Mouse (Mus musculus) kidney, postnatal 36 days (tissue): ENCODE data around the gene Qsox2.
A peak's percentile ranks its signal among the peaks of the same experiment; 100 is the strongest.

Experiments used
- DNase-seq, 2 experiments: peaks; one replicate each; pipeline ENCODE4 v3.0.0; 2021 to 2022; ENCODE audit warnings: mixed read lengths in 2 of 2

Qsox2 gene

DNA sequence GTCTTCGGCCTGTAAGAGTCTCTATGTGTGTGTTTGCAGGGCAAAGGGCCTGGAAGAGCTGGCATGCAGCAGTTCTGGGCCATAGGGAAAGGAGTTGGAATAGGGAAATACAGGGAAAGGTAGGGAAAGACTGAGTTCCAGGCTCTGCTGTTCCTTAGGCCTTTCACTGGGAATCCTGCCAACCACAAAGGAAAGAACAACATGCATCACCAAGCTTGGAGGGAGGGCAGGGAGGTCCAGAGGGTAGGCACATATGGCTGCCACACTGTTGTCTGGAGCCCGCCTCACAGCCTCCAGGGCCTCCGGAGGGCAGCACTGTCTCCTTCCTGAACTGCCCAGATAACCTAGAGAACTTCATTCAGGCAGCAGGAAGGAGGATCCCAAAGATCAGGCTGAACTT is 13.4 kb downstream of the Qsox2 start:
- no peak for DNase-seq

DNA sequence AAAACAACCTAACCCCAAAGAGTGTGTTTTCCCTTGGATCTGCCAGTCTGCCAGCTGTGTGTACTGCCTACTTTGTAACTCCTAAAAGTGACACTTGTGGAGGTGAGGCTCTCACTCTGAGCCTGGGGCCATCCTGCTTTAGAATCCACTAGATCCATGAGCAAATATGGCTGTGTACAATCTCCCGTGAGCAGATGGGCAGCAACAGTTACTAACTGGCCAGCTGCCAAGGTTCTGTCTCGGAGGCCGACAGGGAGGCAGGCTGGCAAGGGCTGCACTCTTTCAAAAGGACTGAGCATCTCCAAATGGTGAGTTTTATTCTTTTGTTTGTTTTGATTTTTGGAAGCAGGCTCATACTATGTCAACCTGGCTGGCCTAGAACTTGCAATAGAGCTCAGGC is 22.8 kb downstream of the Qsox2 start:
- no peak for DNase-seq

DNA sequence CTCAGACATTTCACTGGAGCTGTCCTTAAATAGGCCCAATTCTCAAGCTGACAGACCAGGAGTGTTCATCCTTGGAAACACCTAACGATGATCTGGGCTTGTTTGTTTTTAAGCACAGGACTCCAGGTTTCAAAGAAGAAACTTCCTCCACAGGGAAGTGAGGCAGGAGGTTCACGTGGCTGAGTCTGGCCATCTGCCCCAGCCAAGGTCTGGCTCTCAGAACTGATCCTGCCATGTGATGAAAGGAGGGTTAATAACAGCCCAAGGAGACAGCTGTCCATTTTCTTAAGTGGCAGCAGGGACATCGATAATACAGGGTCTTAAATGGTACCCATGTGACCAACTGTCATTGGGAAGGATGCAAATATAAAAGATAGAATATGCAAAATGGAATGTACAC is 27.8 kb downstream of the Qsox2 start:
- no peak for DNase-seq

DNA sequence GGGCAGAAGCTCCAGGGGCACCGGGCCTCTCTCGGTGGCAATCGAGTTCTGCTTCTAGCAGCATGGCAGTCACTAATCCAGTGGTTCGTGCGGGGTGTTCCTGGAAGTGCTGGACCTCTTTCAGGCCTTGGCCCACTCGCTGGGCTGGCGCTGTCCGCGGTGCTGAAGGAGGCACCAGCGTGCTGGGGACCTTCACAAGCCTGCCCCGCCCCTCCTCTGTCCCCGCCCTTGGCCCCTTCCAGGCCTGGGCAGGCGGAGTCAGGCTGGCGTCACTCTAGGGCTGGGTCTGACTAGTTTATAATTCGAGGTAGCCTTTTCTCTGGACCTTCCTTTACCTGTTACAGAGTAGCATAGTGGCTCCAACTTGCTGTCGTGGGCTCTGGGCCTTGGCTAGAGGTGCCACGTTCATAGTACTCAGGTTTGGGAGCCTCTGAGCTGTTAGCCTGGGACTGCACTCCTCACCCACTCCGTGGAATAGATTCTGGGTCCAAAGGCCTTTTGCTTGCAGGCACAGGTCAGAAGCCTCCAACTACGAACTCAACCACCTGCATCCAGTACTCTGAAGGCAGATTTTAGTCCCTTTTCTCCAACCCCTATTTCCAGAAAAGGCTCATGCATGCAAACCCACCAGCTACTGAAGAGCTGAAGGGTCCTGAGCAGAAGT is 29.1 kb downstream of the Qsox2 start, which contains the start of gene Lhx3:
TSS of gene Lhx3 (minus strand) at position 164 of the 664 bp plus-strand sequence.
- DNase-seq, result peak; percentile 89 to 97

DNA sequence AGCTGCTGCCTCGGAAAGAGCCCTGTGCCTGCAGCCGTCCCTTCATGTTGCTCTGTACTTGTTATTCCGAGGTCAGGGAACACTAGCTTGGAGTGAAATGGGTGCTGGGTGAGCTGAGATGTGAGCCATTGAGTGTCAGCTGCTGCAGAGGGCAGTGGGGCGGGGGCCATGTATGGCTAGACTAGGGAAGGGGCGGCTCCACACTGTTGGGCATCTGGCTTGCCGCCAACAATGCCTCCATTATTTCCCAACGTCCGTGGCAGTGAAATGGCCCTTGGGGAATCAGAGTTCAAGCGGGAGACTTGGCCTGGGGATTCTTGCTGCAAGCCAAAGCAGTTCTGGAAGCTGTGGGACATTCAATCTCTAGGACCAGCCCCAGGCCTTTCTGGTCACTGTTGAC is 29.8 kb downstream of the Qsox2 start:
- DNase-seq, result no peak

DNA sequence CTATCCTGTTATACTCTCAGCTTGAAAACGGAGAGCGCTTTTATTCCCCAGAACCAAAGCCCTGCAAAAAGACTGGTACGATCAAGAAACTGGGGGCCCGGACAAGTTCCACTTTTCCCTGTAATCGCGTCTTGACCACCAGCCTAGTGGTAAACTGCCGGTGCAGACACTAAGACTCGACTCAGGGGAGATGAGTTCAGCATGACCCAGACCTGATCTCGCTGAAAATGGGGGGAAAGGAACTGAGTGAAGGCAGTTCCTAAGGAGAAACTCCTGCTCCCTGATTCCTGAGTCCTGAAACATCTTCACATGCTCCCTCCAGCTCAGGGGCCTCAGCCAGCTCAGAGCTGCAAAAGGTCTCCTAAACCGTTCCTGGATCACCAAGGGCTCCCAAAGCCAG is 31.6 kb downstream of the Qsox2 start:
- no peak for DNase-seq

DNA sequence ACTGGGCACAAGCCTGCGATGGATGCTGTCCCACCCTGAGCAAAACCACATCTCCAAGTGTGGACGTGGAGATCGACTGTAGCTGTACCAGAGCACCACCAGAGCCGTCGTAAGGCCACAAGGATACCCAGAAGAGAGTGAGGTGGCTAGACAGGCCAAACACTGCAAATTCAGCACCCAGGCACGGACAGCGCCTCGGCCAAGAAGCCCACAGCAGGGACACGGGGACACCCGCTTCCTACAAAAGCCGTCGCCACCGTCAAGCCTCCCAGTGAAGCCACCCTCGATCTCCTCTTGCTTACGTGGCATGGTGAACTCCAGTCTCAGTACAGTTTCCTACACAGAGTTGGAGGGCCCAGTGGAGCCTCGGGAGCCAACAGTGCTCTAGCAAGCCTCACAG is 32.2 kb downstream of the Qsox2 start:
- DNase-seq, result peak in 1 of 2 experiments; percentile 52

DNA sequence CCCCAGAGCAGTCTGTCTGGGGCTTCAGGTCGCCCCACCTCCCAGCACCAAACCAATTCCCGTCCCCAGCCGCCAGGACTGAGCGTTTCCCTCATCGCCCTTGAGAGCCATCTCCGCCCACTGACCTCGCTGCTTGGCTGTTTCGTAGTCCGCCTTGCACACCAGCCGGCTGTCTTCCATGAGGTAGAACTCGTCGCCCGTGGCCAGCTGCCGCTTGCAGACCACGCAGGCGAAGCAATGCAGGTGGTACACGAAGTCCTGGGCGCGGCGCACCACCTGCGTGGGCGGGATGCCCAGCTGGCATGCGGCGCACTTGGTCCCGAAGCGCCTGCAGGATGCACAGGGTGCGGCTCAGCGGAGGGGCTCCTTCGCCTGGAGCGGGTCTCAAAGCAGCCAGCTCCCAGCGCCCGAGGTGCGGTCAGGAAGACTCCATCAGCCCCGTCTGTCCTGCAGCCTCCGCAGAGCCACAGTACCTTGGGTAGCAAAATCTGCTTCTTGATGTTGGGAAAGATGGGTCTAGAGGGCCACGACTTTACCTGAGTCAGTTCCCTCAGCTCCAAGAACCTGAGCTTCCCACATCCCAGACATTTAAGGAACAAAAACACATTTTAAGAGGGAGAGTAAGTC is 34.4 kb downstream of the Qsox2 start:
- DNase-seq, result no peak

DNA sequence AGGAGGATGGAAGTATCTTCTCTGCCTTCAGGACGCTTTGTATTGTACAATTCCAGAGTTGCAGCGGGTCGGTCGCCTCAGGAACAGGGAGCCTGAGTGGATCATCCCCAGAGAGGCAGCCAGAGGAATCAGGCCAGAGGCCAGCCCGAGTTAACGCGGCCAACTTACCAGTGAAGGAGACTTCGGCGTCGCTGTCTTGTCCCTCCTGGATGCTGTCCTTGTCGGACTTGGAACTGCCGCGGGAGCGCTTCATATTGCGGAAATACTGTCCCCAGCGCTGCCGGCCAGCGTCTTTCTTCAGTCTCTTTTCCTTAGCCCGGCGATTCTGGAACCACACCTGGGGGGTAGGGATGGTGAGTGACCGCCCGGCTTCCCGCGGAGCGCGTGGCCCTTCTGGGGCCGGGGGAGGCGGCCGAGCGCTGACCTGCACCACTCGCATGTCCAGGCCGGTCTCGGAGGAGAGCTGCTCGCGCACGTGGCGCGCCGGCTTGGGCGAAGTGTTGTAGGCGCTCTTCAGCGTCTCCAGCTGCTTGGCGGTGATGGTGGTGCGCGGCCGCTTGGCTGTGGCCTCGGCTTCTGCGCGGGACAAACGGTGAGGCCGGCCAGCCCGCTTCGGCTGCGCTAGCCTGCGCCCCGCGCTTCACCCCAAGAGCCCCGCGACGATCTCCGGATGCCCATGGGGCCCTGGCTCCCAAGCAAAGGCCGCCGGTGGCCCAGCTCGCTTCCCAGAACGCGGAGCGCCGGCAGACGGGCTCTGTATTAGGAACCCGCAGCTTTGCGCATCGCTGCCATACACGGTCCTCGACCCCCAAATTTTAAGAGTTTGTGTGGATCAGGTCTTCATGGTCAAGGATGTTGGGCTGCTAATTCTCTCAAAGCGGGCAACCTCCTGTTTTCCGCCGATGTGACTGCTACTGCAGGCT is 35.1 kb downstream of the Qsox2 start:
- DNase-seq, result no peak

DNA sequence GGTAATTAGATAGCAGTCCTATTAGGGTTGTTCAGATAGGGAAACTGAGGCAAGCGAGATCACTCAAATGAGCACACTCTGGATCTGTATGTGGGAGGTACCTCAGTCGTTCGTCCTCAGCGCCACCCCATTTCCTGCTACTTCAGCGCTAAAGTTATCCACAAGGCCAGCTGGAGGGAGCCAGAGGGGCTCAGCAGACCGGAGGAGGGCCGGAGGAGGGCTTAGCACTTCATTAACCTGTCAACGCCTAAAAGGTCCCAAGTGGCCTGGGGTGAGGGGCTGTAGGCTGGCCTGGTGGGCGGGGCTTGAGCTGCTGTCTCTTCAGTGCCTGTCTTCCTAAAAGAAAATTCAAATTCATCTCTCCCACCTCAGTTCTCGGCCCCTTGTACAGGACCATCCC is 38.8 kb downstream of the Qsox2 start:
- no peak for DNase-seq

DNA sequence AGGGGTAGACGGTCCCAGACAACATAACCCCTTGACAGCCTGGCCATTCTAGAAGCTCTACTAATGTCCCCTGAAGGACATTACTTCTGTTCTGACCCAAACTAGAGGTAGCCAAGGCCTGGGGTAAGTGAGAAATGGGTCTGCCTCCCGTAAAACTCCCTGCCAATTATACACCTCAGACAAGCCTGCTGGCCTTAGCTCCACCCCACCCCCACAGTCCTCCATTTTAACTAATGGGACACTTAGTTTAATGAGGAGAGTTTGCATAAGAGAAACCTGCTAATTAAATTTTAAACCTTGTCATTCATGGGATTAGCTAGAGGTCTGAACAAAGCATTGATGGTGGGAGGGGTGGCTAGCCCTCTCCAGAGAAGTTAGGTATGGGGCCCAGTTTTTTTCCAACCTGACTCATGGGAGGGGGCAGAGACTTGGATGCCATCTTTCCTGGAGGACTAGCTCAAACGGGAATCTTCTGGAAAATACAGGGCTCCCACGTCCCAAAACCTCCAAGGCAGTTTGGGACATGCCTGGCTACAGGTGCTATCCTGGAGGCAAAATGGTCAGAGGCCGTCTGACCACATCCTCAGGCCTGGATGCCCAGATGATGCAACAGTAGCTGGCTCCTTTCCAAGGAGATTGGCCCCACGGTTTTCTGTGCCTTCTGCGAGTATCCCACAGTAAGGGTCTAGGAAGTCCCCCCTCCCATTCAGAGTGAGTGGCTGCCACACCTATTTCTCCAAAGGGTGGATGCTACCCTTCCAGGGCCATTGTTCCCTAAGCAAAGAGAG is 42.6 kb downstream of the Qsox2 start:
- DNase-seq, result no peak

DNA sequence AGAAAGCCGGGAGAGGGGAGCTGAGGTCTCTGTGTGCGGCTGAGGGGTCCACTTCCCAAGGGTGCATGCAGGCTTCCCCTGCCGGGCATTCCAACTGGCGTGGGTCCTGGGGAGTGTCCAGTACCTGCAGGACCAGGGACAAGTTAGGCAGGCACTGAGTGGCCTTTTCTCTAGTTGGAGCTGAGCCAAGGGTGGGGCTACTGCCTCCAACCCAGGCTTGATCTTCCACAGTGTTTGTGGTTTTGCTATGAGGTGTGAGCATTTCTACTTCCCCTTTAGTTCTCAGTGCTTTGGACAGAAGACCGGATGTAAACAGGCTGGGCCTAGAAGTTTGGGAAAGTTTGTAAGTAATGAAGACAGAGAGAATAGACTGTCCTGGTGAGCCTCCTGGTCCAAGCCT is 48.8 kb downstream of the Qsox2 start:
- peak; percentile 5 to 38 for DNase-seq

DNA sequence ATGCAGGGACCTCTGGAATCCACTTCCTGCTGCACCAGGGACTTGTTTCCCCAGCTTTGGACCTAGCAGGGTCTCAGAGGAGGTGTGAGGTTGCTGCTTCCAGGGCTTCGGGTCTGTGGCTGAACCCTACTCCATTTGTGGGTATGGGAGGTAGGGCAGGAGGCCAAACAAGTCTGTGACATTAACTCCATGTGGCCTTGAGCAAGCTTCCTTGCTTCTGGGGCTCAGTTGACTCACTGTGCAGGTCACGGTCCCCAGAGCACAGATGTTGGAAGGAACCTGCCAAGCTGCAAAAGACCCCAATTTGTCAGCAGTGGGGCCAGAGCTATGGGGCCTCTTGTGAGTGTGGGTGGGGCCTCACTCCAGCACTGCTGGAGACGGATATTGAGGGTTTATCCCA is 53.0 kb downstream of the Qsox2 start:
- no peak for DNase-seq

DNA sequence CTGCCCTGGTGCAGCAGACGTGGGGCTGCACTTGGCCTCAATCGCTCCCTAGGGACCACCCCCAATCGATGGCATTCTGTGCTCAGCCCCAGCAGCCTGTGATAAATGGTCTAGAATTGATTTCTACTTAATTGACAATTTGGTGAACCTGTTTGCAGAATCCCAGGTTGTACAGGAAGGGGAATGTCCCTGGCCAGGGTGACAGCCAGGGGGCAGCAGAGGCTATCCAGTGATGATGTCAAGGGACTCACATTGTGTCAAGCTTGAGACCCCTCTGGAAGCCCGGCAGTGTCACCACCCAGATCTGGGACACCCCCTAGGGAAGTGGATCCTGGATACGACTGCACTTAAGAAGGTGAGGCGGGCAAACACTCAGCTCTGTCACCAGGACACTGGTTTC is 54.7 kb downstream of the Qsox2 start:
- peak; percentile 19 to 80 for DNase-seq

DNA sequence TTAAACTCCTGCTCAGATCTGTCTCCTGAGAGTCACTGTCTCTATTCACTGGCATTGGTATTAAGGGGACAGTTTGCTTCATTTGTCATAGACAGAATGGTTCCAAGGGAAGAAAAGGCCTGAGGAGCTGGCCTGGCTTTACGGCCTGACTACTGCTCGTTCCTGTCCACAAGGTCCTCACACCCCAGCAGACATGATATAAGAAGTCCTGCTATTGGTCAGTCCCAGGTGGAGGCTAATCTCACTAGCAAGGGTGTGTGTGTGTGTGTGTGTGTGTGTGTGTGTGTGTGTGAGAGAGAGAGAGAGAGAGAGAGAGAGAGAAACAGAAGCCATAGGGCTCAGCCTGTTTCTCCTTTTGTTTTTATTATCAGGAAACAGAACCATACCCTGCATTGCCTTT is 60.1 kb downstream of the Qsox2 start:
- DNase-seq, result no peak

DNA sequence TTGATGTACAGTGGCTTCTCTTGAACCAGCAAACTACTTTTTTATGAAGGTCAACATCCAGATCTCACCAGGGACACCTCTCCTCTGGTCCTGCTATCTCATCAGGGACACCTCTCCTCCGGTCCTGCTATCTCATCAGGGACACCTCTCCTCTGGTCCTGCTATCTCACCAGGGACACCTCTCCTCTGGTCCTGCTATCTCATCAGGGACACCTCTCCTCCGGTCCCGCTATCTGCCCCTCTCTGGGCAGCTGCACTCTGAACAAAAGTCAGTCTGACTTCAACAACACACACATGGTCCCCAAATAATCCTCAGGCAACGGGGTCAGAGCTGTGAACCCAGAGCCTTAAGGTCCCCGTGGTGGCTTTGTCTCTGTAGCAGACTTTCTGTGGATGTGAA is 60.6 kb downstream of the Qsox2 start:
- DNase-seq, result no peak

DNA sequence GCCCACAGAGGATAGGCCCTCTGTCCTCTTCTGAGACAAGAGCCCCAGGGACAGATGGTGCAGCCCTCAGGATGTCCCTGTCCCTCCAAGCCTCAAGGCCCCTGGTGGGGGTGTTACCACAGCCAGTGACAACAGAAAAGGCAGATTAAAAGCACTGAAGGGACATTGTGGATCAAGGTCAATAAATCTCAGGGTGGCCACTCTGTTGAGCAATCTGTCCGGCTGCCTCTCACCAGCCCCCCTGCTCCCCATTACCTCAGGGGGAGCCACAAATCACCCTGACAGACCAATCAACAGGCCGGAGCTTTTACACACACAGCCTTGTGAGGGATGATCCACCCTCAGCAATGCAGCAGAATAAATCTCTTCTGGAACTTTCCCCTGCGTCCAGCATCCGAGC is 62.1 kb downstream of the Qsox2 start:
- no peak for DNase-seq

DNA sequence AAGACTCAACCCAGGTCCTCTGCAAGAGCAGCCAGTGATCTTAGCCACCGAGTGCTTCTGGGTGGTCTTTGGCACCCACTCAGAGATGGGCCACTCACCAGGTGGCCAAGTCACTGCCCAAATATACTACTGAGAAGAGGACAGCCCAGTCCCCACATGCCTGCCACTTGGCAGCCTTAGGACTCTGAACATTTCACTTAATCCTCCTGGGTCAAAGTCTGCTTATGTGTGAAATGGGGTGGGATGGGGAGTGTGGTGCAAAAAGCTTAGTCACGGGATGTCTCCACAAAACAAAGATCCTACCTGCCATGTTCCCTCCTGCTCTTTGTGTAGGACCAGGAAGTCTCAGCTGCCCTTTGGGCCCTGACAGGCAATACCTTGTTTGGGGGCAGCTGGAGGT is 65.2 kb downstream of the Qsox2 start:
- peak; percentile 12 to 16 for DNase-seq

DNA sequence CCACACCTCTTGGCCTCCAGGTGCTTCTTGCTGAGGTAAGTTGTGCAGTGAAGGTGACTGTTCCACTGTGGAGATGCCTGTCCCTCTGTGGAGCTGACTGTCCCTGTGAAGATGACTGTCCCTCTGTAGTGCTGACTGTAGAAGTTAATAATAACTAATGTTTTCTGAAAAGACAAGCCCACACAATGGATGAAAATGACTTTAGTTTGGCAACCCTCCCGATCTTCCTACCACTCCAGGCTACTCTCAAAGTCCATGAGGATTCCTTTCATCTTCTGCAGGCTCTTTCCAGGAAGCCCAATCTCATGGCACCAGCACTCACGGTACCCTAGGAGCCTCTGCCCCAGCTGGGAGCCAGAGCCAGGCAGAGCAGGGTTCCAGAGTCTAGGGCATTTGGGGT is 66.9 kb downstream of the Qsox2 start:
- DNase-seq, result no peak

DNA sequence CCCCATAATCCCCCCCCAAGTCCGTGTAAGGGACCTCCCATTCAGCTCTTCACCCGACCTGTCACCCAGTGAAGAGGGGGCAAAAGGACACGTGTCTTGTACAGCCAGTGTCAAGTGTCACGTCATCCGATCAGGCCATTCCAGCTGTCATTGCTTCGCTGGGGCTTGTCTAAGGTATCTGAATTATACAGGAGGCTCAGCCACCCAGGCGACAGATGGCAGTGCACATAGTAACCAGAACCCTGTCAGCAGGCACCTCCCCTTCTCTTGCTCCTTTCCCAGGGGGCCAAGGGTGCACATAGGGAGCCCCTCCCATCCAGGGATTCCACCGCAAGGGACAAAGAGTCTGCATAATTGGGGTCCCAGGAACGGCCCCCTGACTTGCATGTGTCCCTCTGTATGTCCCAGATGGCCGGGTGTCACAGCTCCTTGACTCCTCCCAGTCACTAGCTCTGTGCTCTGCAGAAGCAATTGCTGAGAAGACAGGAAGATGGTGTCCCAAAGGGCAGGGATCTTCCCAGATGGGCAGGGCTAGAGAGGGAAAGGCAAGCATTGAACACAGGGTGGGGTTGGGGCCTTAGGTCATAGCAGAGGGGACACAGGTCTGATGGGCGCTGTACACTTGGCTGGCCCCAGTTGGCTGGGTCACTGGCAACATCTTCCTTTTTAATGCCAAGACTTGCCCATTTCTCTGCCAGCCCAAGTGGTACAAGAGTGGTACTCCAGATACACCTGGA is 68.3 kb downstream of the Qsox2 start:
- DNase-seq, result no peak

DNA sequence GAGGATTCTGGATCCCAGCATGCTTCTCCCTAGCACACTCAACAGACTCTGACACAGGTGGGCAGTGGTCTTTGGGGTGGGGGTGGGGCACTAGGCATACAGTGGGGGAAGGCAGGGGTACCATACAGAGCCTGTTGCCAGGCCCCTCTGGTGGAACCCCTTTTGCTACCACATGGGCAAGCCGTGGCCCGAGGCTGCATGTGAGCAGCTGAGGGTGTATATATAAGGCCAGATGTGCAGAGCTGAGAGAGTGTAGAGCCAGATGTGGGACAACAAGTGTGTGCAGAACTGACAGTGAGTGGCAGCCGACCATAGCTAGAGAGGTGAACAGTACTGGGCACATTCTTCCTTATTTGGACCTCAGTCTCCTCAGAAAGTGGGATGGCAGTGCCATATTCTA is 70.4 kb downstream of the Qsox2 start:
- no peak for DNase-seq
